In the genomic region with DNA sequence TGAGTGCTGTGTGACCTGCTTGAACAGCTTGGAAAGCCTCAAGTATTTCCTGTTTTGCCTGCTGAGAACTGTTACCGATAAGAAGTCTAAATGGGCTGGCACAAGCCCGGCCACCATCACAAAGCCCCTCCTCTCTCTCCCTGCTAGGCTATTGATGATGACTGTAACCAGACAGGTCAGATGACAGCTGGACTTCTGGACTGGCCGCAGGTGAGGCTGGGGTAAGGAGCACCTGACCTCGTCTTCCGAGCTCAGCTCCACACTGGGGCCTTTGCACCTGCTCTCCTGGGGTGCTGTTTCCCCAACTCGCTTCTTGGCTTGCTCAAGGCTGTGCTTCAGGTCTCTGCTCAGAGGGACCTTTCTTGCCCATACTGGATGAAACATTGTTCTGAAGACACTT, we compare ENCODE assay signal across 33 mouse cellular contexts. TPM values are rescaled to one million over a fixed set of nuclear protein-coding genes. Genes with fewer than 3 reads are reported as not detected.
DNase-seq lines count a peak whose midpoint lies in the region; ATAC-seq and TF ChIP-seq lines count a peak whose summit lies in the region.
"Had no signal": no experiment of that assay in that cellular context is flagged by ENCODE, and none has a peak within 500 bp of the region (broad histone marks: within the 10 kb centered on the region; RNA-seq: fewer than 3 reads in every experiment).

No protein-coding gene starts in this region.

- H3K4me1 ChIP-seq in kidney, embryonic 14.5 days (ENCODE audit: control insufficient read depth, insufficient read depth, low read length), result no peaks in the 10 kb centered on the region
- no peaks in the 10 kb centered on the region for H3K4me1 ChIP-seq in kidney, embryonic 15.5 days
- H3K4me1 ChIP-seq in intestine, postnatal 0 days (replicated peaks; ENCODE audit: control insufficient read depth, insufficient read depth, low read length), result peaks cover 6% of the 10 kb centered on the region; the same call in 1 of the 2 replicates
- H3K4me1 ChIP-seq: embryonic facial prominence, embryonic 10.5 days; embryonic facial prominence, embryonic 15.5 days; forebrain, embryonic 12.5 days; hindbrain, embryonic 10.5 days; hindbrain, embryonic 15.5 days; midbrain, embryonic 12.5 days; neural tube, embryonic 13.5 days had no signal

- no peaks in the 10 kb centered on the region for H3K9me3 ChIP-seq in kidney, embryonic 14.5 days (ENCODE audit: control insufficient read depth, low read length)
- H3K9me3 ChIP-seq in kidney, embryonic 15.5 days (replicated peaks), result no peaks in the 10 kb centered on the region
- H3K9me3 ChIP-seq in intestine, postnatal 0 days (ENCODE audit: control insufficient read depth), result no peaks in the 10 kb centered on the region
- H3K9me3 ChIP-seq: embryonic facial prominence, embryonic 10.5 days; embryonic facial prominence, embryonic 15.5 days; forebrain, embryonic 12.5 days; G1E; heart, embryonic 13.5 days; hindbrain, embryonic 10.5 days; hindbrain, embryonic 15.5 days; liver, embryonic 12.5 days; megakaryocyte, embryonic 14.5 days; midbrain, embryonic 12.5 days; neural tube, embryonic 13.5 days had no signal

- peaks cover 51% of the 10 kb centered on the region for H3K36me3 ChIP-seq in kidney, embryonic 14.5 days (ENCODE audit: control insufficient read depth, insufficient read depth, low read length)
- peaks cover 73% of the 10 kb centered on the region for H3K36me3 ChIP-seq in kidney, embryonic 15.5 days
- H3K36me3 ChIP-seq in intestine, postnatal 0 days (ENCODE audit: control insufficient read depth, insufficient read depth), result peaks cover 64% of the 10 kb centered on the region

- no peak for ATAC-seq in kidney, embryonic 14.5 days (ENCODE audit: low FRiP score, low TSS enrichment)
- no peak for ATAC-seq in kidney, embryonic 15.5 days (replicated peaks; ENCODE audit: low FRiP score)
- ATAC-seq in intestine, postnatal 0 days, result peak; percentile 81
- ATAC-seq: forebrain, postnatal 0 days; inflammation-experienced regulatory T-cells, adult 6 months; liver, embryonic 12.5 days; liver, postnatal 0 days had no signal

- peak; percentile 59 for DNase-seq in kidney, adult 11 months
- DNase-seq in kidney, postnatal 25 days, result peak; percentile 20 to 77
- DNase-seq in yolk sac, embryonic 10.5 days (ENCODE audit: low spot score), result peak; percentile 71
- no peak for DNase-seq in spleen, postnatal 14 days (ENCODE audit: low spot score in 2 of 2)
- DNase-seq: adrenal gland, adult 8-10 months; cerebellum, adult 8-10 months; cerebellum, postnatal 25 days; forebrain, postnatal 0 days; heart, adult 2 months; heart, postnatal 14 days; left cerebral cortex, postnatal 4 days; liver, postnatal 0 days; lung, postnatal 14 days; right cerebral cortex, postnatal 4 days; thymus, postnatal 14 days had no signal

- no peak overlapping the region for H3K4me3 ChIP-seq in kidney, embryonic 14.5 days (ENCODE audit: low read length)
- no peak overlapping the region for H3K4me3 ChIP-seq in kidney, embryonic 15.5 days (replicated peaks)
- no peak overlapping the region for H3K4me3 ChIP-seq in intestine, postnatal 0 days (ENCODE audit: low read depth, low read length)
- H3K4me3 ChIP-seq: embryonic facial prominence, embryonic 10.5 days; embryonic facial prominence, embryonic 15.5 days; forebrain, embryonic 12.5 days; heart, adult 2 months; heart, embryonic 13.5 days; hindbrain, embryonic 10.5 days; hindbrain, embryonic 15.5 days; liver, embryonic 12.5 days; megakaryocyte, embryonic 14.5 days; midbrain, embryonic 12.5 days; neural tube, embryonic 13.5 days had no signal

- TF ChIP-seq CTCF in intestine, postnatal 0 days (IDR thresholded peaks at IDR 0.05; ENCODE audit: low read depth), result no peak

- H3K27ac ChIP-seq in kidney, embryonic 14.5 days (ENCODE audit: low read depth, low read length), result no peak overlapping the region
- no peak overlapping the region for H3K27ac ChIP-seq in kidney, embryonic 15.5 days
- peak overlapping the region; percentile 60 for H3K27ac ChIP-seq in intestine, postnatal 0 days (ENCODE audit: low read depth, low read length)
- H3K27ac ChIP-seq: embryonic facial prominence, embryonic 10.5 days; embryonic facial prominence, embryonic 15.5 days; forebrain, embryonic 12.5 days; heart, adult 2 months; heart, embryonic 13.5 days; hindbrain, embryonic 10.5 days; hindbrain, embryonic 15.5 days; liver, embryonic 12.5 days; midbrain, embryonic 12.5 days; neural tube, embryonic 13.5 days had no signal

- 91% methylated on average over 6 of the region's 6 CpGs for WGBS in kidney, embryonic 14.5 days
- 91% methylated on average over 6 of the region's 6 CpGs for WGBS in kidney, embryonic 15.5 days
- 72% methylated on average over 6 of the region's 6 CpGs for WGBS in intestine, postnatal 0 days

- H3K4me2 ChIP-seq in kidney, embryonic 14.5 days (replicated peaks; ENCODE audit: low read depth, low read length), result no peak overlapping the region
- no peak overlapping the region for H3K4me2 ChIP-seq in kidney, embryonic 15.5 days
- H3K4me2 ChIP-seq in intestine, postnatal 0 days (replicated peaks; ENCODE audit: low read depth), result no peak overlapping the region
- H3K4me2 ChIP-seq: embryonic facial prominence, embryonic 15.5 days; forebrain, embryonic 12.5 days; heart, embryonic 13.5 days; hindbrain, embryonic 15.5 days; liver, embryonic 12.5 days; midbrain, embryonic 12.5 days; neural tube, embryonic 13.5 days had no signal

- H3K9ac ChIP-seq in kidney, embryonic 14.5 days (ENCODE audit: low read depth, low read length), result no peak overlapping the region
- no peak overlapping the region for H3K9ac ChIP-seq in kidney, embryonic 15.5 days
- no peak overlapping the region for H3K9ac ChIP-seq in intestine, postnatal 0 days (ENCODE audit: low read depth, low read length)
- H3K9ac ChIP-seq: embryonic facial prominence, embryonic 15.5 days; forebrain, embryonic 12.5 days; forebrain, postnatal 0 days; heart, embryonic 13.5 days; hindbrain, embryonic 15.5 days; liver, embryonic 12.5 days; liver, postnatal 0 days; midbrain, embryonic 12.5 days; neural tube, embryonic 13.5 days had no signal

- H3K27me3 ChIP-seq in kidney, embryonic 14.5 days (ENCODE audit: control insufficient read depth, insufficient read depth, low read length), result no peaks in the 10 kb centered on the region
- no peaks in the 10 kb centered on the region for H3K27me3 ChIP-seq in kidney, embryonic 15.5 days
- no peaks in the 10 kb centered on the region for H3K27me3 ChIP-seq in intestine, postnatal 0 days (replicated peaks; ENCODE audit: control insufficient read depth, insufficient read depth, low read length)
- H3K27me3 ChIP-seq: embryonic facial prominence, embryonic 15.5 days; forebrain, embryonic 12.5 days; heart, embryonic 13.5 days; hindbrain, embryonic 15.5 days; liver, embryonic 12.5 days; megakaryocyte, embryonic 14.5 days; midbrain, embryonic 12.5 days; neural tube, embryonic 13.5 days had no signal

RNA-seq across cellular contexts. Expression of a gene that starts 8.6 kb away (rescaled TPM):
- 2.9 and 3.6 TPM in 2 replicates for polyA plus RNA-seq in kidney, embryonic 14.5 days (2014; fragmentation: Nextera tagmentation; extraction: Ambion mirVana)
- 4.6 and 5.4 TPM in 2 replicates for polyA plus RNA-seq in kidney, embryonic 15.5 days (2015; fragmentation: Nextera tagmentation; extraction: Ambion mirVana)
- 4.5 and 5.3 TPM in 2 replicates for polyA plus RNA-seq in intestine, postnatal 0 days (2015; fragmentation: Nextera tagmentation; extraction: Ambion mirVana)

RNA-seq across cellular contexts. Expression of a gene that starts 10.4 kb away (rescaled TPM):
- 0.27 TPM in 1 of 2 replicates, not detected in the other for polyA plus RNA-seq in kidney, embryonic 14.5 days (2014; fragmentation: Nextera tagmentation; extraction: Ambion mirVana)
- polyA plus RNA-seq in kidney, embryonic 15.5 days (2015; fragmentation: Nextera tagmentation; extraction: Ambion mirVana), result 0.35 and 0.66 TPM in 2 replicates
- 0.23 and 0.24 TPM in 2 replicates for polyA plus RNA-seq in intestine, postnatal 0 days (2015; fragmentation: Nextera tagmentation; extraction: Ambion mirVana)
- polyA plus RNA-seq: G1E; inflammation-experienced regulatory T-cells, adult 6 months; liver, postnatal 0 days had no signal

RNA-seq across cellular contexts. Expression of a gene that starts 10.5 kb away (rescaled TPM):
- polyA plus RNA-seq in kidney, embryonic 14.5 days (2014; fragmentation: Nextera tagmentation; extraction: Ambion mirVana), result 323 and 358 TPM in 2 replicates
- polyA plus RNA-seq in kidney, embryonic 15.5 days (2015; fragmentation: Nextera tagmentation; extraction: Ambion mirVana), result 348 and 355 TPM in 2 replicates
- polyA plus RNA-seq in intestine, postnatal 0 days (2015; fragmentation: Nextera tagmentation; extraction: Ambion mirVana), result 813 and 825 TPM in 2 replicates

RNA-seq across cellular contexts. Expression of a gene that starts 13.8 kb away (rescaled TPM):
- polyA plus RNA-seq in kidney, embryonic 14.5 days (2014; fragmentation: Nextera tagmentation; extraction: Ambion mirVana), result not detected in 2 replicates
- polyA plus RNA-seq in kidney, embryonic 15.5 days (2015; fragmentation: Nextera tagmentation; extraction: Ambion mirVana), result not detected in 2 replicates
- not detected in 2 replicates for polyA plus RNA-seq in intestine, postnatal 0 days (2015; fragmentation: Nextera tagmentation; extraction: Ambion mirVana)
- polyA plus RNA-seq: embryonic facial prominence, embryonic 10.5 days; embryonic facial prominence, embryonic 15.5 days; forebrain, embryonic 12.5 days; forebrain, postnatal 0 days; G1E; heart, adult 2 months; heart, embryonic 13.5 days; hindbrain, embryonic 10.5 days; hindbrain, embryonic 15.5 days; limb, embryonic 14.5 days; liver, embryonic 12.5 days; liver, postnatal 0 days; midbrain, embryonic 12.5 days; neural tube, embryonic 13.5 days; stomach, embryonic 14.5 days; urinary bladder, adult 2 months had no signal

RNA-seq across cellular contexts. Expression of a gene that starts 17.5 kb away (rescaled TPM):
- polyA plus RNA-seq in kidney, embryonic 14.5 days (2014; fragmentation: Nextera tagmentation; extraction: Ambion mirVana), result 0.41 TPM in 1 of 2 replicates, not detected in the other
- polyA plus RNA-seq in kidney, embryonic 15.5 days (2015; fragmentation: Nextera tagmentation; extraction: Ambion mirVana), result 0.32 TPM in 1 of 2 replicates, not detected in the other
- 1.6 and 2.7 TPM in 2 replicates for polyA plus RNA-seq in intestine, postnatal 0 days (2015; fragmentation: Nextera tagmentation; extraction: Ambion mirVana)
- polyA plus RNA-seq: embryonic facial prominence, embryonic 10.5 days; forebrain, postnatal 0 days; G1E; hindbrain, embryonic 10.5 days; hindbrain, embryonic 15.5 days; midbrain, embryonic 12.5 days; neural tube, embryonic 13.5 days had no signal

Comparison
In these comparisons a context has a peak if more than half of its experiments do, and no peak if none do; other contexts are left out.
1. DNase-seq: peak in kidney, adult 11 months (single experiment), kidney, postnatal 25 days (2 of 2) and yolk sac, embryonic 10.5 days (single experiment); none in spleen, postnatal 14 days (0 of 2).